Mouse (Mus musculus): ENCODE data around the gene Gng3. TPM values are rescaled to one million over a fixed set of nuclear protein-coding genes. Genes with fewer than 3 reads are reported as not detected.

Gene Gng3
- polyA plus RNA-seq, 1 experiment: 29.7 TPM

- Histone ChIP-seq H3K9ac (ENCODE audit: low read depth, poor library complexity, severe bottlenecking) (no peak overlapping the region), H3K9me3 (replicated peaks; ENCODE audit: control insufficient read depth, insufficient read depth, low read length, poor library complexity, severe bottlenecking) (no peaks in the 10 kb centered on the region), H3K27me3 (ENCODE audit: control insufficient read depth, insufficient read depth, low read length, poor library complexity, severe bottlenecking) (no peaks in the 10 kb centered on the region), H3K27ac (ENCODE audit: insufficient read depth, low read length) (no peak overlapping the region), H3K4me3 (ENCODE audit: low read depth, low read length) (no peak overlapping the region), H3K4me1 (ENCODE audit: control insufficient read depth, insufficient read depth, low read length) (no peaks in the 10 kb centered on the region), H3K36me3 (ENCODE audit: control insufficient read depth, insufficient read depth, low read length, poor library complexity, severe bottlenecking) (peaks cover 16% of the 10 kb centered on the region)
- TF ChIP-seq CTCF (IDR thresholded peaks at IDR 0.05; ENCODE audit: low read depth, low read length) (no peak), EP300 (IDR thresholded peaks at IDR 0.05; ENCODE audit: insufficient read depth, low read depth, low read length) (no peak), POLR2A (IDR thresholded peaks at IDR 0.05; ENCODE audit: insufficient read depth, low read length) (no peak)
Observed at GRCm38 (mm10) chr19:8803879-8804660, 34.9 kb downstream of the Gng3 start.

GRCm38 (mm10) chr19:8803204-8803780 is 35.7 kb downstream of the Gng3 start:
- Histone ChIP-seq H3K9ac (ENCODE audit: low read depth, poor library complexity, severe bottlenecking) (no peak overlapping the region; the same call in 1 of the 2 replicates), H3K4me3 (ENCODE audit: low read depth, low read length) (peak overlapping the region; percentile 22), H3K9me3 (replicated peaks; ENCODE audit: control insufficient read depth, insufficient read depth, low read length, poor library complexity, severe bottlenecking) (no peaks in the 10 kb centered on the region), H3K36me3 (ENCODE audit: control insufficient read depth, insufficient read depth, low read length, poor library complexity, severe bottlenecking) (peaks cover 12% of the 10 kb centered on the region), H3K27ac (ENCODE audit: insufficient read depth, low read length) (peak overlapping the region; percentile 12; the same call in 1 of the 2 replicates), H3K27me3 (ENCODE audit: control insufficient read depth, insufficient read depth, low read length, poor library complexity, severe bottlenecking) (no peaks in the 10 kb centered on the region), H3K4me1 (ENCODE audit: control insufficient read depth, insufficient read depth, low read length) (no peaks in the 10 kb centered on the region)
- TF ChIP-seq CTCF (IDR thresholded peaks at IDR 0.05; ENCODE audit: low read depth, low read length): no peak
- no peak for TF ChIP-seq EP300 (IDR thresholded peaks at IDR 0.05; ENCODE audit: insufficient read depth, low read depth, low read length)
- no peak for TF ChIP-seq POLR2A (IDR thresholded peaks at IDR 0.05; ENCODE audit: insufficient read depth, low read length)

GRCm38 (mm10) chr19:8802130-8802821 is 36.7 kb downstream of the Gng3 start, which contains the start of gene Zbtb3:
Gene Zbtb3, plus strand, starts transcription at chr19:8802555.
- TF ChIP-seq CTCF (IDR thresholded peaks at IDR 0.05; ENCODE audit: low read depth, low read length): no peak
- TF ChIP-seq POLR2A (IDR thresholded peaks at IDR 0.05; ENCODE audit: insufficient read depth, low read length): peak; percentile 72
- peak within 1 kb of the TSS; percentile 75 for H3K27ac ChIP-seq (ENCODE audit: insufficient read depth, low read length)
- no peaks in the 10 kb centered on the region for H3K9me3 ChIP-seq (replicated peaks; ENCODE audit: control insufficient read depth, insufficient read depth, low read length, poor library complexity, severe bottlenecking)

GRCm38 (mm10) chr19:8798947-8799315 is 40.1 kb downstream of the Gng3 start:
- Histone ChIP-seq H3K27me3 (ENCODE audit: control insufficient read depth, insufficient read depth, low read length, poor library complexity, severe bottlenecking) (no peaks in the 10 kb centered on the region), H3K36me3 (ENCODE audit: control insufficient read depth, insufficient read depth, low read length, poor library complexity, severe bottlenecking) (peaks cover 19% of the 10 kb centered on the region), H3K4me1 (ENCODE audit: control insufficient read depth, insufficient read depth, low read length) (no peaks in the 10 kb centered on the region), H3K27ac (ENCODE audit: insufficient read depth, low read length) (no peak overlapping the region), H3K9me3 (replicated peaks; ENCODE audit: control insufficient read depth, insufficient read depth, low read length, poor library complexity, severe bottlenecking) (no peaks in the 10 kb centered on the region), H3K4me3 (ENCODE audit: low read depth, low read length) (no peak overlapping the region), H3K9ac (ENCODE audit: low read depth, poor library complexity, severe bottlenecking) (peak overlapping the region; percentile 71; the same call in 1 of the 2 replicates)
- TF ChIP-seq POLR2A (IDR thresholded peaks at IDR 0.05; ENCODE audit: insufficient read depth, low read length) (no peak), EP300 (IDR thresholded peaks at IDR 0.05; ENCODE audit: insufficient read depth, low read depth, low read length) (no peak), CTCF (IDR thresholded peaks at IDR 0.05; ENCODE audit: low read depth, low read length) (no peak)

More at GRCm38 (mm10) chr19:8802130-8802821, 36.7 kb downstream of the Gng3 start, which contains the start of gene Zbtb3:
- H3K9ac ChIP-seq (ENCODE audit: low read depth, poor library complexity, severe bottlenecking): peak within 1 kb of the TSS; percentile 73
- no peaks in the 10 kb centered on the region for H3K27me3 ChIP-seq (ENCODE audit: control insufficient read depth, insufficient read depth, low read length, poor library complexity, severe bottlenecking)
- peak within 1 kb of the TSS; percentile 91 for H3K4me3 ChIP-seq (ENCODE audit: low read depth, low read length)
- peaks cover 8% of the 10 kb centered on the region; the same call in 1 of the 2 replicates for H3K36me3 ChIP-seq (ENCODE audit: control insufficient read depth, insufficient read depth, low read length, poor library complexity, severe bottlenecking)
- no peaks in the 10 kb centered on the region for H3K4me1 ChIP-seq (ENCODE audit: control insufficient read depth, insufficient read depth, low read length)

- Histone ChIP-seq H3K27me3 (ENCODE audit: control insufficient read depth, insufficient read depth, low read length, poor library complexity, severe bottlenecking) (no peaks in the 10 kb centered on the region), H3K36me3 (ENCODE audit: control insufficient read depth, insufficient read depth, low read length, poor library complexity, severe bottlenecking) (peaks cover 23% of the 10 kb centered on the region), H3K9ac (ENCODE audit: low read depth, poor library complexity, severe bottlenecking) (peak within 1 kb of the TSS; percentile 71), H3K27ac (ENCODE audit: insufficient read depth, low read length) (no peak within 1 kb of the TSS), H3K4me1 (ENCODE audit: control insufficient read depth, insufficient read depth, low read length) (no peaks in the 10 kb centered on the region), H3K9me3 (replicated peaks; ENCODE audit: control insufficient read depth, insufficient read depth, low read length, poor library complexity, severe bottlenecking) (no peaks in the 10 kb centered on the region), H3K4me3 (ENCODE audit: low read depth, low read length) (peak within 1 kb of the TSS; percentile 95)
- TF ChIP-seq CTCF (IDR thresholded peaks at IDR 0.05; ENCODE audit: low read depth, low read length): no peak
- peak; percentile 91 for TF ChIP-seq POLR2A (IDR thresholded peaks at IDR 0.05; ENCODE audit: insufficient read depth, low read length)
Observed at GRCm38 (mm10) chr19:8798264-8798946, 40.6 kb downstream of the Gng3 start, which contains the start of gene Polr2g. Gene Polr2g, minus strand, starts transcription at chr19:8798577.

All from ES-Bruce4 (cell line).